18 mouse cellular contexts compared by ENCODE assay signal in the genomic region with DNA sequence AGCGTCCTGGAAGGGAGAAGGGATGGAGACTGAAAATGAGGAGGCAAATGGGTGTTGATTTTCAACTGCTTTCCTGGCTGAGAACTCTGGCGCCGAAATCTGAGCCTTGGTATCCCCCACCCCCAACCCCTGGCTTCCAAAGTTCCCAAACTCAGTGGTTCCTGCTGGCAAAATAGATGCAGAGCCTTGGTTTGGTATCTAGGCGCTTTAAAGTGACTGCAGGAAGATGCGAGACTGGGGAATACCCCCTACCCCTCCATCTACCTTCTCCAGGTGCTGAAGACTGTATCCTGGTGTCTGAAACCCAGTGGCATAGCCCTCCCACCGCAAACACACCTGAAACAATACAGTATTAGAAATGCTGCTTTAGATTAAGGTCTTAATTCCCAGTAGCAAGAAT. TPM values are rescaled to one million over a fixed set of nuclear protein-coding genes. Genes with fewer than 3 reads are reported as not detected.
DNase-seq lines count a peak whose midpoint lies in the region; ATAC-seq lines count a peak whose summit lies in the region.
"Had no signal": no experiment of that assay in that cellular context is flagged by ENCODE, and none has a peak within 500 bp of the region (broad histone marks: within the 10 kb centered on the region; RNA-seq: fewer than 3 reads in every experiment).

No protein-coding gene starts in this region.

- no peak for ATAC-seq in forebrain, embryonic 14.5 days
- no peak for ATAC-seq in forebrain, embryonic 12.5 days (ENCODE audit: low FRiP score)
- no peak for ATAC-seq in embryonic facial prominence, embryonic 15.5 days (ENCODE audit: insufficient number of reproducible peaks, low FRiP score, low TSS enrichment, low read depth)
- no peak for ATAC-seq in midbrain, embryonic 14.5 days (ENCODE audit: low FRiP score, low TSS enrichment)
- ATAC-seq: liver, embryonic 12.5 days; lung, postnatal 0 days had no signal

- H3K27me3 ChIP-seq in forebrain, embryonic 14.5 days (replicated peaks; ENCODE audit: control insufficient read depth, insufficient read depth, low read length) = peaks cover 36% of the 10 kb centered on the region
- H3K27me3 ChIP-seq in forebrain, embryonic 12.5 days = peaks cover 70% of the 10 kb centered on the region
- peaks cover 62% of the 10 kb centered on the region for H3K27me3 ChIP-seq in embryonic facial prominence, embryonic 15.5 days
- H3K27me3 ChIP-seq in midbrain, embryonic 14.5 days (ENCODE audit: control insufficient read depth, insufficient read depth, low read length) = peaks cover 19% of the 10 kb centered on the region

- H3K4me2 ChIP-seq in forebrain, embryonic 14.5 days (ENCODE audit: low read length) = peak overlapping the region; percentile 84; the same call in 1 of the 2 replicates
- H3K4me2 ChIP-seq in forebrain, embryonic 12.5 days = no peak overlapping the region
- H3K4me2 ChIP-seq in embryonic facial prominence, embryonic 15.5 days (replicated peaks) = 0 out of 2 replicates have a peak overlapping the region, but pooled peaks have one; percentile 82
- H3K4me2 ChIP-seq in midbrain, embryonic 14.5 days (ENCODE audit: low read length) = peak overlapping the region; percentile 98
- H3K4me2 ChIP-seq: liver, embryonic 12.5 days had no signal

- H3K4me1 ChIP-seq in forebrain, embryonic 14.5 days (ENCODE audit: control insufficient read depth, insufficient read depth, low read length) = peaks cover 9% of the 10 kb centered on the region
- peaks cover 30% of the 10 kb centered on the region for H3K4me1 ChIP-seq in forebrain, embryonic 12.5 days
- peaks cover 26% of the 10 kb centered on the region for H3K4me1 ChIP-seq in embryonic facial prominence, embryonic 15.5 days
- 0 out of 2 replicates have a peak, but pooled peaks cover 5% of the 10 kb centered on the region for H3K4me1 ChIP-seq in midbrain, embryonic 14.5 days (ENCODE audit: control insufficient read depth, insufficient read depth, low read length)

- peak overlapping the region; percentile 35 for H3K4me3 ChIP-seq in forebrain, embryonic 14.5 days (ENCODE audit: low read depth, low read length)
- H3K4me3 ChIP-seq in forebrain, embryonic 12.5 days (replicated peaks) = no peak overlapping the region
- no peak overlapping the region for H3K4me3 ChIP-seq in embryonic facial prominence, embryonic 15.5 days (replicated peaks)
- H3K4me3 ChIP-seq in midbrain, embryonic 14.5 days (replicated peaks; ENCODE audit: low read depth, low read length) = peak overlapping the region; percentile 64
- H3K4me3 ChIP-seq: liver, embryonic 12.5 days had no signal

- H3K27ac ChIP-seq in forebrain, embryonic 14.5 days (ENCODE audit: low read depth, low read length) = no peak overlapping the region
- H3K27ac ChIP-seq in forebrain, embryonic 12.5 days = no peak overlapping the region
- H3K27ac ChIP-seq in embryonic facial prominence, embryonic 15.5 days (replicated peaks) = no peak overlapping the region
- no peak overlapping the region for H3K27ac ChIP-seq in midbrain, embryonic 14.5 days (replicated peaks; ENCODE audit: low read depth, low read length)
- H3K27ac ChIP-seq: liver, embryonic 12.5 days had no signal

- no peak overlapping the region for H3K9ac ChIP-seq in forebrain, embryonic 14.5 days (ENCODE audit: low read length)
- H3K9ac ChIP-seq in forebrain, embryonic 12.5 days = no peak overlapping the region
- H3K9ac ChIP-seq in embryonic facial prominence, embryonic 15.5 days = no peak overlapping the region
- H3K9ac ChIP-seq in midbrain, embryonic 14.5 days (replicated peaks; ENCODE audit: low read length) = peak overlapping the region; percentile 62; the same call in 1 of the 2 replicates
- H3K9ac ChIP-seq: liver, embryonic 12.5 days had no signal

- no peak for DNase-seq in forebrain, embryonic 14.5 days (ENCODE audit: low spot score)
- peak; percentile 28 to 45 for DNase-seq in cerebellum, postnatal 10 days
- DNase-seq in midbrain, embryonic 14.5 days = peak; percentile 12
- DNase-seq in heart, adult 18-20 months = no peak
- DNase-seq in thymus, postnatal 4 days = no peak
- no peak for DNase-seq in urinary bladder, postnatal 4 days (ENCODE audit: low spot score in 2 of 2)
- DNase-seq: adrenal gland, postnatal 36 days; gastrocnemius, postnatal 36 days; thymus, postnatal 36 days had no signal

- 3% methylated on average over 6 of the region's 6 CpGs for WGBS in forebrain, embryonic 14.5 days
- WGBS in forebrain, embryonic 12.5 days = 7% methylated on average over 6 of the region's 6 CpGs
- WGBS in embryonic facial prominence, embryonic 15.5 days = 3% methylated on average over 6 of the region's 6 CpGs
- 4% methylated on average over 6 of the region's 6 CpGs for WGBS in midbrain, embryonic 14.5 days

- no peaks in the 10 kb centered on the region for H3K36me3 ChIP-seq in forebrain, embryonic 14.5 days (ENCODE audit: control insufficient read depth, insufficient read depth, low read length)
- H3K36me3 ChIP-seq in forebrain, embryonic 12.5 days (replicated peaks) = no peaks in the 10 kb centered on the region
- no peaks in the 10 kb centered on the region for H3K36me3 ChIP-seq in embryonic facial prominence, embryonic 15.5 days
- no peaks in the 10 kb centered on the region for H3K36me3 ChIP-seq in midbrain, embryonic 14.5 days (ENCODE audit: control insufficient read depth, insufficient read depth, low read length)
- H3K36me3 ChIP-seq: liver, embryonic 12.5 days had no signal

- no peaks in the 10 kb centered on the region for H3K9me3 ChIP-seq in forebrain, embryonic 14.5 days (replicated peaks; ENCODE audit: control insufficient read depth, low read length)
- no peaks in the 10 kb centered on the region for H3K9me3 ChIP-seq in forebrain, embryonic 12.5 days
- no peaks in the 10 kb centered on the region for H3K9me3 ChIP-seq in embryonic facial prominence, embryonic 15.5 days (replicated peaks)
- no peaks in the 10 kb centered on the region for H3K9me3 ChIP-seq in midbrain, embryonic 14.5 days (ENCODE audit: control insufficient read depth, low read length)
- H3K9me3 ChIP-seq: liver, embryonic 12.5 days had no signal

RNA-seq across cellular contexts. Expression of a gene that starts 2.8 kb away (rescaled TPM):
- 6.3 and 9.1 TPM in 2 replicates for polyA plus RNA-seq in forebrain, embryonic 14.5 days (2014; fragmentation: Nextera tagmentation; extraction: Ambion mirVana)
- 2.1 and 2.4 TPM in 2 replicates for polyA plus RNA-seq in forebrain, embryonic 12.5 days (2016; fragmentation: Nextera tagmentation; extraction: Ambion mirVana)
- polyA plus RNA-seq in embryonic facial prominence, embryonic 15.5 days (2015; fragmentation: Nextera tagmentation; extraction: Ambion mirVana) = 2.2 and 3.1 TPM in 2 replicates
- 28.7 and 31.3 TPM in 2 replicates for polyA plus RNA-seq in midbrain, embryonic 14.5 days (2014; fragmentation: Nextera tagmentation; extraction: Ambion mirVana)
- total RNA-seq in heart, adult 18-20 months (2021) = not detected
- total RNA-seq: common myeloid progenitor, adult 5-6 weeks; gastrocnemius, postnatal 36 days; megakaryocyte-erythroid progenitor cell, adult 5-6 weeks; MEL had no signal
- polyA plus RNA-seq: heart, embryonic 14.5 days; large intestine, adult 2 months; lung, postnatal 0 days had no signal

Comparison
In these comparisons a context has a peak if more than half of its experiments do, and no peak if none do; other contexts are left out.
1. H3K4me3 ChIP-seq: peak in forebrain, embryonic 14.5 days (single experiment) and midbrain, embryonic 14.5 days (single experiment); none in forebrain, embryonic 12.5 days (single experiment) and embryonic facial prominence, embryonic 15.5 days (single experiment).
2. DNase-seq: peak in cerebellum, postnatal 10 days (2 of 2) and midbrain, embryonic 14.5 days (single experiment); none in forebrain, embryonic 14.5 days (single experiment), heart, adult 18-20 months (0 of 2), thymus, postnatal 4 days (single experiment) and urinary bladder, postnatal 4 days (0 of 2).